Mouse (Mus musculus): Measurements from ENCODE around the gene Pmis2.

GRCm38 (mm10) chr7:30649591-30650540 is 21.5 kb downstream of the Pmis2 start, which contains the start of gene Rbm42:
- TF ChIP-seq CTCF (conservative IDR thresholded peaks at IDR 0.05; ENCODE audit: low read length) (no peak), NANOG (IDR thresholded peaks at IDR 0.05; ENCODE audit: borderline replicate concordance, low read length) (no peak)

Data from E14TG2a.4 (cell line).